Mouse (Mus musculus): ENCODE data around the gene S100a10.
"Not testable (repeated sequence)": the region's sequence is repeated elsewhere in the genome, so short reads cannot be mapped to it uniquely, and the experiment has no call there.

S100a10 gene

GRCm38 (mm10) chr3:93554981-93555877 lies at the start of gene S100a10:
Gene S100a10 (plus strand): TSS chr3:93555080.
- peak; percentile 68 for DNase-seq

GRCm38 (mm10) chr3:93505960-93506863 lies 48.7 kb upstream of the S100a10 start:
- peak; percentile 56 for DNase-seq

GRCm38 (mm10) chr3:93506881-93507325 lies 48.0 kb upstream of the S100a10 start:
- DNase-seq, result peak; percentile 7

- DNase-seq, result no peak
Observed at GRCm38 (mm10) chr3:93509301-93509700, 45.6 kb upstream of the S100a10 start.

- no peak for DNase-seq
Observed at GRCm38 (mm10) chr3:93511036-93511435, 43.8 kb upstream of the S100a10 start.

- no peak for DNase-seq
Observed at GRCm38 (mm10) chr3:93511801-93512200, 43.1 kb upstream of the S100a10 start.

GRCm38 (mm10) chr3:93512386-93513101 lies 42.3 kb upstream of the S100a10 start:
- no peak for DNase-seq

- DNase-seq, result no peak
Observed at GRCm38 (mm10) chr3:93514628-93515027, 40.3 kb upstream of the S100a10 start.

GRCm38 (mm10) chr3:93517343-93517742 lies 37.5 kb upstream of the S100a10 start:
- no peak for DNase-seq

- no peak for DNase-seq
Observed at GRCm38 (mm10) chr3:93519856-93520329, 35.0 kb upstream of the S100a10 start.

GRCm38 (mm10) chr3:93520330-93521193 lies 34.3 kb upstream of the S100a10 start, which contains the start of gene S100a11:
Gene S100a11 (plus strand): TSS chr3:93520488.
- peak; percentile 53 for DNase-seq

- no peak for DNase-seq
Observed at GRCm38 (mm10) chr3:93521462-93522057, 33.3 kb upstream of the S100a10 start.

GRCm38 (mm10) chr3:93522611-93523010 lies 32.3 kb upstream of the S100a10 start:
- peak; percentile 51 for DNase-seq

- DNase-seq, result no peak
Observed at GRCm38 (mm10) chr3:93527300-93527699, 27.6 kb upstream of the S100a10 start.

GRCm38 (mm10) chr3:93528807-93529206 lies 26.1 kb upstream of the S100a10 start:
- DNase-seq, result no peak

GRCm38 (mm10) chr3:93537068-93537576 lies 17.8 kb upstream of the S100a10 start:
- peak; percentile 33 for DNase-seq

GRCm38 (mm10) chr3:93538486-93538885 lies 16.4 kb upstream of the S100a10 start:
- no peak for DNase-seq

- no peak for DNase-seq
Observed at GRCm38 (mm10) chr3:93541501-93541900, 13.4 kb upstream of the S100a10 start.

GRCm38 (mm10) chr3:93544170-93544569 lies 10.7 kb upstream of the S100a10 start:
- not testable (repeated sequence) for DNase-seq

- DNase-seq, result peak; percentile 85
Observed at GRCm38 (mm10) chr3:93547099-93547648, 7.7 kb upstream of the S100a10 start.
